Mouse (Mus musculus): Measurements from ENCODE around the gene Aplp2. TPM values are rescaled to one million over a fixed set of nuclear protein-coding genes. Genes with fewer than 3 reads are reported as not detected.

Aplp2 gene
- total RNA-seq, 2 experiments from 2014 or later: 460 to 466 TPM

- DNase-seq (ENCODE audit: low spot score in 2 of 2): no peak
Measured at GRCm38 (mm10) chr9:31226541-31226940, 14.9 kb upstream of the Aplp2 start.

GRCm38 (mm10) chr9:31225808-31226207 is 14.2 kb upstream of the Aplp2 start:
- peak in 1 of 2 experiments; percentile 41 for DNase-seq (ENCODE audit: low spot score in 2 of 2)

GRCm38 (mm10) chr9:31223475-31223874 is 11.9 kb upstream of the Aplp2 start:
- no peak for DNase-seq (ENCODE audit: low spot score in 2 of 2)

- no peak for DNase-seq (ENCODE audit: low spot score in 2 of 2)
Measured at GRCm38 (mm10) chr9:31221170-31221569, 9.6 kb upstream of the Aplp2 start.

GRCm38 (mm10) chr9:31217631-31218380 is 6.2 kb upstream of the Aplp2 start:
- no peak for DNase-seq (ENCODE audit: low spot score in 2 of 2)

GRCm38 (mm10) chr9:31212500-31213008 is 939 bp upstream of the Aplp2 start:
- no peak for DNase-seq (ENCODE audit: low spot score in 2 of 2)

GRCm38 (mm10) chr9:31210749-31211689 is 596 bp downstream of the Aplp2 start:
- DNase-seq (ENCODE audit: low spot score in 2 of 2): peak in 1 of 2 experiments; percentile 39

- DNase-seq (ENCODE audit: low spot score in 2 of 2): no peak
Measured at GRCm38 (mm10) chr9:31210163-31210562, 1.5 kb downstream of the Aplp2 start.

GRCm38 (mm10) chr9:31209502-31209901 is 2.1 kb downstream of the Aplp2 start:
- no peak for DNase-seq (ENCODE audit: low spot score in 2 of 2)

GRCm38 (mm10) chr9:31207732-31208131 is 3.9 kb downstream of the Aplp2 start:
- DNase-seq (ENCODE audit: low spot score in 2 of 2): peak; percentile 6 to 46

- DNase-seq (ENCODE audit: low spot score in 2 of 2): no peak
Measured at GRCm38 (mm10) chr9:31204722-31205121, 6.9 kb downstream of the Aplp2 start.

GRCm38 (mm10) chr9:31203571-31204210 is 7.9 kb downstream of the Aplp2 start:
- DNase-seq (ENCODE audit: low spot score in 2 of 2): peak; percentile 16 to 71

- no peak for DNase-seq (ENCODE audit: low spot score in 2 of 2)
Measured at GRCm38 (mm10) chr9:31203068-31203467, 8.5 kb downstream of the Aplp2 start.

GRCm38 (mm10) chr9:31198614-31199013 is 13.0 kb downstream of the Aplp2 start:
- no peak for DNase-seq (ENCODE audit: low spot score in 2 of 2)

GRCm38 (mm10) chr9:31197782-31198181 is 13.8 kb downstream of the Aplp2 start:
- no peak for DNase-seq (ENCODE audit: low spot score in 2 of 2)

GRCm38 (mm10) chr9:31196742-31197141 is 14.9 kb downstream of the Aplp2 start:
- no peak for DNase-seq (ENCODE audit: low spot score in 2 of 2)

GRCm38 (mm10) chr9:31195573-31195972 is 16.0 kb downstream of the Aplp2 start:
- no peak for DNase-seq (ENCODE audit: low spot score in 2 of 2)

- DNase-seq (ENCODE audit: low spot score in 2 of 2): no peak
Measured at GRCm38 (mm10) chr9:31192378-31192777, 19.2 kb downstream of the Aplp2 start.

- no peak for DNase-seq (ENCODE audit: low spot score in 2 of 2)
Measured at GRCm38 (mm10) chr9:31191543-31191942, 20.1 kb downstream of the Aplp2 start.

- DNase-seq (ENCODE audit: low spot score in 2 of 2): no peak
Measured at GRCm38 (mm10) chr9:31189194-31189593, 22.4 kb downstream of the Aplp2 start.

- no peak for DNase-seq (ENCODE audit: low spot score in 2 of 2)
Measured at GRCm38 (mm10) chr9:31184439-31184838, 27.2 kb downstream of the Aplp2 start.

Measured in layer of hippocampus, adult 18-20 months (tissue).